Mouse (Mus musculus) common myeloid progenitor, adult 5-6 weeks (primary cell): ENCODE data around the gene Sec24d. TPM values are rescaled to one million over a fixed set of nuclear protein-coding genes. Genes with fewer than 3 reads are reported as not detected.
A peak's percentile ranks its signal among the peaks of the same experiment; 100 is the strongest.

Source experiments
- ATAC-seq: replicated peaks from 2 replicates; pipeline ENCODE4 v1.8.0; 2016; ENCODE audit warnings: low read depth, mild to moderate bottlenecking, moderate TSS enrichment, inconsistent platforms; ENCODE audit not compliant: poor library complexity, severe bottlenecking
- total RNA-seq: library from RNA; stranded (forward); fragments of 200-1000, 187-1606 nt; gene quantifications from 2 replicates; pipeline ENCODE4 v1.2.3, GENCODE M21; 2017

Sec24d gene
- total RNA-seq, 1 experiment from 2014 or later, result 19.9 TPM

- peak; percentile 100 for ATAC-seq
Observed at GRCm38 (mm10) chr3:123385486-123386156, 118.4 kb downstream of the Sec24d start, which contains the start of gene Mettl14. TSS of gene Mettl14 (minus strand) at chr3:123386108.

DNA sequence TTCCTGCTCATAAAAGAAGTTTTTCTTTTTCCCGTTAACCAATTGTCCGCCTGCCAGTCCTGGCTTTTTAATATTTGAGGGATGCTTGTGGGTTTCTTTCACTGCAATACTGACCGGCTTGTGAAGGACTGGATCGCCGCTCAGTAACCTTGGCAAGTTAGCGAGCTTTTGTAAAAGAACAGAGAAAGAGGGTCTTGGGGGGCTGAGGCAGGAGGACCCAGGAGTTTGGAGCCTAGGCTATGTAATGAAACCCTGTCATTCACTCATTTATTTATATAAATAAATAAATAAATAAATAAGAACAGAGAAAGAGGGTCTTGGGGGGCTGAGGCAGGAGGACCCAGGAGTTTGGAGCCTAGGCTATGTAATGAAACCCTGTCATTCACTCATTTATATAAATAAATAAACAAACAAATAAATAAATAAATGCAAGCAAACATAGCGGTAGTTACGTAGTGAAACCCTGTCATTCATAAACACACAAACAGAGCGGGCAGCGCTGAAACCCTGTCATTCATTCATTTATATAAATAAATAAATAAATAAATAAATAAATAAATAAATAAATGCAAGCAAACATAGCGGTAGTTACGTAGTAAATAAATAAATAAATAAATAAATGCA, 119.0 kb downstream of the Sec24d start:
- peak; percentile 23 for ATAC-seq

DNA sequence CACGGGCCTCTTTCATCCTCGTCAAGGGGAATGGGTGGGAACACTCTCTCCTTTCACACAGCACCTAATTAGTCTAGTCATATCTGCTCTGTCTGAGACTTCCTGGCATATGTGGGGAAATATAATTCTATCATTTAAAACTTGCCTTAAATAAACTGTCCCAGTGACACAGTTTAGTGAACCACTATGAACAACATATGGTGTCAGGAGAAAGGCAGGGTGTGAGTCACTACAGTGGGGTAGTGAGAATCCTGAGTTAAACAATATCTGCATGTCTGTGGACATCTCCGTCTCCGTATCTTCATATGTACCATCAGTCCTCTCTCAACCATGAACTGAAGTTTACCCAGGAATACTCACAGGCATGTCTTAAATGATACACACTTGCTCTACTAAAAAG, 123.9 kb downstream of the Sec24d start:
- ATAC-seq, result no peak

DNA sequence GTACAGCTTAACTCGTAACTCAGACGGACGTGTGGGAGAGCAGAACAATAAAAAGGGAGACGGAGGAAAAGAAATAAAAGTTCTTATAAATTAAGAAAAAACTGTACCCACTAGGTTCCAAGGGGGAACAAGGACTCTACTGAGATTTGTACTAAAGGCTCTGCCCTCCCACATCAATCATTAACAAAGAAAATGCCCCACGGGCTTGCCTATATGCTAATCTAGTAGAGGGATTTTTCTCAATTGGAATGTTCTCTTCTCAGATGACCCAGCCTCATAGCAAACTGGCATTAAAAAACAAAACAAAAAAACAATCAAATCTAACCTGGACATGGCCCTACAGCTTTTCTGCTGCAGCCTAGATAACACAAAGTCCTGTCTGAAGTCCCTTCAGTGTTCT, 128.4 kb downstream of the Sec24d start:
- no peak for ATAC-seq

DNA sequence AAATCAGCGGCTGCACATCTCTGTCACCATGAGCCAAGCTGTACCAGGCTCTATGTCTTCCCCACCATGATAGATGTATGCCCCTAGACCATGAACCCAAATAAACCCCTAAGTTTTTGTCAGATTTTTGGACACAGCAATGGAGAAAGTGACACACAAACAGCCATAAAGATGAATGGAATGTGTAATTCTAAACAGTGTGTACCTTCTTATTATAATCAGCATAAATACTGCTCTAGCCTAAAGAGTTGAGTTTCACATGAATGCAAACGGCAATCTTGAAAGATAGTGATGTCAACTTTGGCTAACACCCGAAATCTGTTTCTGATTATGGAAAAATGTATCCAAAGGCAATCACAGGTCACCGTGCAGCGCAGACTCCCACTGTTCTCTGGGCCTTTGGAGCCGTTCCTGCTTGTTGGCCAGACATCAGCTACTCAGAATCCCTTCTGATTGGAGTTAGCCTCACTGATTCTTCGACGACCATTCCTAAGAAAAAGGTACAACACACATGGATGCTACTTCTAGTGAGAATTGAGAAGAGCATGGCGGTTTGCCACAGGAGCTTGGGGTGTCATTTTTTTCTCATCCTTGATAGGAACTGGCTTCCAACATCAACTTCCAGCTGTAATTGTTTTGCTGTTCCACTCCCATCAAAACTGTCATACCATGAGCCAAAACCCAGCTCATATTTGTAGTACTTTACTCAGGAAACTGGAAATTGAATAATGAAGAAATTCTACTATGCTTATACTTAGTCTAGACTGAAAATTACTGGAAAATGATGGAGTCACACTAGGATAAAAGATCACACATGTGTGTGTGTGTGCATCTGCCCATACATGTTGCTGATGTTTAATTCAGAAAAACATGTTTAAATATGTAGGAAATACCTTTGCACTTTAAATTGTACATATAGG, 130.6 kb downstream of the Sec24d start:
- ATAC-seq, result no peak

DNA sequence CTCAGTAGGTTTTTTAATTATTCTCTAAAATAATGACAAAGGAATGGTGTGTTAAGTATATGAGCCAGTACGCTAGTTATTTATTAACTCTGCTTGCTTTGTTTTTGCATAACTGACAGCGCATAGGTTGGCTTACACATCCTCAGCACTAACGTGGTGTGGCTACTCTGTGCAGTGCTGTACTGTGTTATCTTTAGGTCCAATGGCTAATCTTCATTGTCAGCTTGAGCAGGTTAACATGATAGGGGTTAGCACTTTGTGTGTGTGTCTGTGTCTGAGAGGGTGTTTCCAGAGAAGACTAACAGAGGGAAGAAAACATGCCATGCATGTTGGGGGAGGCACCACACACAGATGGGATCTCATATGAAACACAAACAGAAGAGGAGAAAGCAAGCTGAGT, 137.7 kb downstream of the Sec24d start:
- 0 out of 2 replicates have a peak, but pooled peaks have one; percentile 42 for ATAC-seq

GRCm38 (mm10) chr3:123411821-123412578, 144.7 kb downstream of the Sec24d start:
- ATAC-seq, result no peak

DNA sequence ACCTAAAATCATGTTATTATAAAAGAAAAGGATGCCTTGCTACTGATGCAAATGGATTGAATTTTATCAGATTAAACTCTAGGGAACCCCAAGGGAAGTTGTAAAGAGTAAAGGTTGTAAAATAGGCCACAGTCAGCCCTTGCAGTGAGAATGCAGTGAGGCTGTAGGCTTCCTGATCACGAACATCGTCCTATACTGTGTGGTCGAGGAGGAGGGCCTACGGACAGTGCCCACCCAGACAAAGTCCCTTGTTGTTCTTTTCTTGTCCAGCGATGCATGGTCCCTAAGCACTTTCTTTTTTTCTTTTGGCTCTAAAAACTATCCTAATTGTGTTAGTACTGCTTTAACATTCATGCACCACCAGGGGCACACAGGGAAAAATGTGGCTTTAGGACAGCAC, 145.9 kb downstream of the Sec24d start:
- ATAC-seq, result no peak

Other genes with a start within 250 kb of the Sec24d start
- not detected in 2 replicates for gene Myoz2, start 232.4 kb upstream of the Sec24d start, total RNA-seq
- gene Synpo2, start 31.3 kb upstream of the Sec24d start, total RNA-seq, result 2.7 and 4.3 TPM in 2 replicates
- gene Mettl14, start 118.7 kb downstream of the Sec24d start, total RNA-seq, result 37.4 and 47.7 TPM in 2 replicates
- not detected in 2 replicates for gene Prss12, start 179.5 kb downstream of the Sec24d start, total RNA-seq